Mouse (Mus musculus) spleen, adult 2 months (tissue): ENCODE measurements at regions not wholly inside any gene's neighbourhood (a gene's known extent, or its start where the extent isn't known, plus 50 kb on each side); places are given as distances from the start of the nearest gene placed in this dataset.

ENCODE experiments used
- CTCF ChIP-seq: fragments of 200-500 bp; IDR thresholded peaks from 2 replicates; pipeline ENCODE4 v1.5.1; 2011; ENCODE audit warnings: mild to moderate bottlenecking, inconsistent platforms; ENCODE audit not compliant: insufficient read depth, insufficient read length, insufficient replicate concordance; ENCODE audit errors: extremely low read depth
- POLR2A ChIP-seq: fragments of 200-500 bp; IDR thresholded peaks from 2 replicates; pipeline ENCODE4 v1.6.1; 2011; ENCODE audit warnings: low read depth, low read length, inconsistent platforms

GRCm38 (mm10) chr8:26287665-26288064 lies 168.3 kb downstream of the Gm45692 start:
- TF ChIP-seq POLR2A (no peak), CTCF (no peak)
